Mouse (Mus musculus) bone marrow macrophage, adult 2 months (primary cell): ENCODE results near the gene Gcnt1.

Experiments used
- CTCF ChIP-seq: IDR thresholded peaks from 2 replicates; pipeline ENCODE4 v1.5.1; 2012; ENCODE audit warnings: low read depth, mild to moderate bottlenecking, low read length, moderate library complexity
- POLR2A ChIP-seq: IDR thresholded peaks from 2 replicates; pipeline ENCODE4 v1.6.1; 2012; ENCODE audit warnings: mild to moderate bottlenecking, low read depth, low read length, borderline replicate concordance

DNA sequence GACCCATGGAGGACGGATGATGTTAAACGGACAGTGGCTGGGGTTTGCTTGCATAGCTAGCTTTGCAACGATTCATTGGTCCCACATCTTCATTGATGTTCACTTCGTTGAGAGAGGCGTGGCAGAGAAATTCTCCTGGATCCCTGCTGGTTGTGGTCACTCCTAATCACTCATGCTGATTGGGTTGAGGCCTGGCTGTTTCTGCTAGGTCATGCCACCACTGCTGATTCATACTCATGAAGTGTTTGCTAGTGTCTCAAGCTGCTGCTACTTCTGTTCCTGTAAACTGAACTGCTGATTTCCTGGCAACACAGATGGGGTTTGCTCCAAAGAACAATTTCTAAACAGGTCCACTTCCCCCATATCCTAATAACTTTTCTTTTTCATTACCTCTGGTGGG, 34.2 kb upstream of the Gcnt1 start:
- TF ChIP-seq CTCF (no peak), POLR2A (no peak)
